Mouse (Mus musculus) heart, adult 11 months (tissue): ENCODE measurements around the gene Gm10770.
"Not testable (repeated sequence)": the region's sequence is repeated elsewhere in the genome, so short reads cannot be mapped to it uniquely, and the experiment has no call there.

Experiments
- DNase-seq: peaks from one replicate; pipeline ENCODE4 v3.0.0; 2022

Gm10770 gene

GRCm38 (mm10) chr2:150179579-150179978 is at the start of gene Gm10770:
Gene Gm10770 (minus strand): TSS chr2:150179679.
- not testable (repeated sequence) for DNase-seq

GRCm38 (mm10) chr2:150223263-150223662 is 43.8 kb upstream of the Gm10770 start:
- DNase-seq: peak; percentile 76

GRCm38 (mm10) chr2:150218363-150218725 is 38.9 kb upstream of the Gm10770 start:
- not testable (repeated sequence) for DNase-seq

- DNase-seq: peak; percentile 99
These were observed 38.3 kb upstream of the Gm10770 start, which contains the start of gene Zfp937 for GRCm38 (mm10) chr2:150217600-150218362. Gene Zfp937 (plus strand): TSS chr2:150218073.

- DNase-seq: not testable (repeated sequence)
These were observed 2.1 kb upstream of the Gm10770 start, which contains the start of gene Gm14139 for GRCm38 (mm10) chr2:150181570-150181999. Gene Gm14139 (plus strand): TSS chr2:150181755.

- not testable (repeated sequence) for DNase-seq
These were observed 1.6 kb upstream of the Gm10770 start for GRCm38 (mm10) chr2:150181046-150181445.

- no peak for DNase-seq
These were observed 5.6 kb downstream of the Gm10770 start for GRCm38 (mm10) chr2:150173833-150174232.

GRCm38 (mm10) chr2:150166703-150167102 is 12.8 kb downstream of the Gm10770 start:
- DNase-seq: no peak

- DNase-seq: peak; percentile 99
These were observed 43.0 kb downstream of the Gm10770 start, which contains the start of gene Zfp120 for GRCm38 (mm10) chr2:150136435-150136897. Gene Zfp120 (minus strand): TSS chr2:150136708.

- DNase-seq: no peak
These were observed 46.7 kb downstream of the Gm10770 start for GRCm38 (mm10) chr2:150132773-150133172.

- not testable (repeated sequence) for DNase-seq
These were observed 47.5 kb downstream of the Gm10770 start for GRCm38 (mm10) chr2:150132002-150132401.
